Mouse (Mus musculus): ENCODE results near the gene Dpp6.

GRCm38 (mm10) chr5:27641876-27642275 is 824.9 kb downstream of the Dpp6 start:
- no peak for TF ChIP-seq CTCF (IDR thresholded peaks at IDR 0.05; ENCODE audit: low read depth, low read length)
- TF ChIP-seq TAL1 (conservative IDR thresholded peaks at IDR 0.05; ENCODE audit: low read depth, low read length), result no peak
- TF ChIP-seq POLR2AphosphoS5 (IDR thresholded peaks at IDR 0.05; ENCODE audit: insufficient replicate concordance, low read depth, low read length), result no peak

Measured in G1E (cell line).